Mouse (Mus musculus): ENCODE data around the gene Csrnp3.

- TF ChIP-seq CTCF (IDR thresholded peaks at IDR 0.05; ENCODE audit: low read depth) (no peak), EP300 (optimal IDR thresholded peaks at IDR 0.05) (no peak)
These were observed 147.8 kb downstream of the Csrnp3 start for GRCm38 (mm10) chr2:65993371-65993770.

Data from stomach, postnatal 0 days (tissue).